Mouse (Mus musculus) MEL (cell line): ENCODE results near the gene Bcl3.

Experiments
- CHD2 ChIP-seq: IDR thresholded peaks from 2 replicates; pipeline ENCODE4 v1.6.1; 2011; ENCODE audit warnings: low read length, improper control_type of control experiment
- CTCF ChIP-seq, 3 experiments: IDR thresholded peaks in 2 of 3; conservative IDR thresholded peaks in 1 of 3; 2 replicates each; pipeline ENCODE4 v1.5.1; 2011 to 2012; ENCODE audit warnings: low read length in 3 of 3, low read depth in 2 of 3, mild to moderate bottlenecking in 2 of 3, improper control_type of control experiment in 1 of 3, inconsistent platforms in 1 of 3, mixed read lengths in 1 of 3, moderate library complexity in 1 of 3; ENCODE audit not compliant: control insufficient read depth in 1 of 3, insufficient read depth in 1 of 3, poor library complexity in 1 of 3, severe bottlenecking in 1 of 3
- GATA1 ChIP-seq: IDR thresholded peaks from 2 replicates; pipeline ENCODE4 v1.6.1; 2011; ENCODE audit warnings: low read depth, low read length, improper control_type of control experiment
- JUND ChIP-seq: IDR thresholded peaks from 2 replicates; pipeline ENCODE4 v1.6.1; 2011; ENCODE audit warnings: low read depth, mild to moderate bottlenecking, improper control_type of control experiment, low read length
- MEF2A ChIP-seq: IDR thresholded peaks from 2 replicates; pipeline ENCODE4 v1.6.1; 2014; ENCODE audit warnings: low read depth, mild to moderate bottlenecking, inconsistent platforms, low read length, improper control_type of control experiment; ENCODE audit not compliant: poor library complexity, insufficient replicate concordance, severe bottlenecking; ENCODE audit errors: extremely low read depth
- MXI1 ChIP-seq: IDR thresholded peaks from 2 replicates; pipeline ENCODE4 v1.6.1; 2011; ENCODE audit warnings: mild to moderate bottlenecking, low read depth, low read length, improper control_type of control experiment
- MYB ChIP-seq: IDR thresholded peaks from 2 replicates; pipeline ENCODE4 v1.6.1; 2011; ENCODE audit warnings: mild to moderate bottlenecking, low read depth, low read length, improper control_type of control experiment
- NELFE ChIP-seq: IDR thresholded peaks from 2 replicates; pipeline ENCODE4 v1.6.1; 2011; ENCODE audit warnings: low read depth, low read length, improper control_type of control experiment
- POLR2A ChIP-seq, 2 experiments: IDR thresholded peaks; 2 replicates each; pipeline ENCODE4 v1.6.1; 2011 to 2012; ENCODE audit warnings: low read length in 2 of 2, mild to moderate bottlenecking in 2 of 2, control low read depth in 1 of 2, improper control_type of control experiment in 1 of 2, low read depth in 1 of 2, moderate library complexity in 1 of 2; ENCODE audit not compliant: control insufficient read depth in 1 of 2, insufficient read depth in 1 of 2, poor library complexity in 1 of 2
- SIN3A ChIP-seq: IDR thresholded peaks from 2 replicates; pipeline ENCODE4 v1.6.1; 2012; ENCODE audit warnings: low read length, improper control_type of control experiment, inconsistent platforms
- TAL1 ChIP-seq: IDR thresholded peaks from 2 replicates; pipeline ENCODE4 v1.6.1; 2012; ENCODE audit warnings: mild to moderate bottlenecking, inconsistent platforms, low read length, moderate library complexity, mixed read lengths
- USF1 ChIP-seq: IDR thresholded peaks from 2 replicates; pipeline ENCODE4 v1.6.1; 2014; ENCODE audit warnings: low read depth, mild to moderate bottlenecking, inconsistent platforms, low read length, improper control_type of control experiment, moderate library complexity
- ZNF384 ChIP-seq: IDR thresholded peaks from 2 replicates; pipeline ENCODE4 v1.6.1; 2012; ENCODE audit warnings: low read depth, mild to moderate bottlenecking, inconsistent platforms, low read length, improper control_type of control experiment

DNA sequence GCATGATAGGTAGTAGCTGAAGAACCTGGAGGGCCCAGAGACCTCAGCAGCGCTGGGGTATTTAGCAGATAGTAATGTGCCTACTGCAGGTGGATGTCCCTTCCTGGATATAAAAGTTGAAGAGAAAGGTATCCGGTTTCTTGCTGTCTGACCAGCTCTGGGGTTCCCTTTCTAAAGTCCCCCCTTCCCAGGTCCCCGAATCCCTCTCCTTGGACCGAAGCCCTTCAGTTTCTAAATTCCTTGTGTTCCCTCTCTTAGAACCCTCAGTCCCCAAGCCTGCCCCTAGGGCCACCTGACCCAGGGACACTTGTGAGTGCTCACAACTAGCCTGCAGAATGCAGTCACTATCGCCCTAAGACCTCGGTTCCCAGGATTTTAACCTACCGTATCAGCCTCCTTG, 937 bp downstream of the Bcl3 start:
- TF ChIP-seq CTCF (IDR thresholded peaks at IDR 0.05 in 2 of 3, conservative IDR thresholded peaks at IDR 0.05 in 1 of 3; ENCODE audit: control insufficient read depth in 1 of 3, insufficient read depth in 1 of 3, low read depth in 2 of 3, low read length in 3 of 3, poor library complexity in 1 of 3, severe bottlenecking in 1 of 3) (no peak), POLR2A (IDR thresholded peaks at IDR 0.05; ENCODE audit: control insufficient read depth in 1 of 2, insufficient read depth in 1 of 2, low read depth in 1 of 2, low read length in 2 of 2, poor library complexity in 1 of 2) (no peak), SIN3A (no peak), TAL1 (no peak), JUND (no peak), CHD2 (no peak), MEF2A (no peak), MYB (no peak), NELFE (no peak), MXI1 (no peak), ZNF384 (no peak), GATA1 (no peak), USF1 (no peak)
